Mouse (Mus musculus) thymus, postnatal 36 days (tissue): ENCODE measurements around the gene Kxd1.

Experiments
- DNase-seq, 2 experiments: peaks; one replicate each; pipeline ENCODE4 v3.0.0; 2022; ENCODE audit warnings: mixed read lengths in 2 of 2

The Kxd1 gene

DNA sequence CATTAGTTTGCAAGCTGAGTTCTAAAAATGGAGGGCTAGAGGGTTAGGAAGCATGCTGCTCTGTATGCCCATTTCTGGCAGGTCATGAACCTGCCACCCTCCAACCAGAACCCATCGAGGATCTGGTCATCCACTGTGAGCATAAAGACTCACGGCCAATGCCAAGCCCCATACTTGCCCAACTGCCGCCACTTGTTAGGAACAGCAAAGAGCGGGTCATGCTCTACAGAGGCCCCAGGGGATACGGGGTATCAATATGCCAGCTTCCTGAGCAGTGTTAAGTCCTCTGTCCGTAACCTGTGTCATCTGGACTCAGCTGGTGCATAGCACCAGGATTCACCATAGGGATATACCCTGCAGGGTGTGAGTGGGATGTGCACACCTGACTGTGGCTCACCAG, 63.6 kb downstream of the Kxd1 start:
- no peak for DNase-seq

DNA sequence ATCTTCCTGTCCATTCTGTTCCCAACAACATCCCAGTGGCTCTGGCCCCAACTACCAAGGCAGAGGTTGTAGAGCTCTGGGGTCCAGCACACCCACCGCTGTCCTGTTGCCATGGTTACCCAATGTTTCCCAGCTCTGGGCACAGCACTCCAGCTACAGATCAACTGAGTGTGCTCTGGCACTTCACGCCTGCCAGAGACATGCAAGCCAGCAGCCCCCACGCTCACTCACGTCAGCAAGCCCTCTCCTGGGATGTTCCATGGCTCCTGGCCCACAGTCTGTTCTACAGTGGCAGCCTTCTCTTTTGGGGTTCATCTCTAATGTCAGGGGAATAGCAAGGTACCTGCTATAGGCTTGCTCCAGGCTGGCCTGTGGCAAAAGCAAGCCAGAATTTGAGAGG, 64.5 kb downstream of the Kxd1 start:
- no peak for DNase-seq

DNA sequence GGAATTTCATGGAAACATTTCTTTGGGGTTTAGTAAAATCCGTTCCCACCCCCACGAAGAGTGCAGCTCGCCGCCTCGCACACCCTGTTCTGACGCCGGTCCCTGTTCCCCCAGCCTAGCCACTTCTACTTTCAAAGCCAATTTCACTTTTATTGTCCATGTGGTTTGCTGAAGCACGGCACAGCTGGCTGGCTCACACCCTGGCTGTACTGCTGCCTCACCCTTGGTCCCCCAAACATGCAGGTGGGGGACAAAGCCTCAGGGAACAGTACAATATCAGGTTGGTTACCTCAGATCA, 65.3 kb downstream of the Kxd1 start:
- DNase-seq: no peak

DNA sequence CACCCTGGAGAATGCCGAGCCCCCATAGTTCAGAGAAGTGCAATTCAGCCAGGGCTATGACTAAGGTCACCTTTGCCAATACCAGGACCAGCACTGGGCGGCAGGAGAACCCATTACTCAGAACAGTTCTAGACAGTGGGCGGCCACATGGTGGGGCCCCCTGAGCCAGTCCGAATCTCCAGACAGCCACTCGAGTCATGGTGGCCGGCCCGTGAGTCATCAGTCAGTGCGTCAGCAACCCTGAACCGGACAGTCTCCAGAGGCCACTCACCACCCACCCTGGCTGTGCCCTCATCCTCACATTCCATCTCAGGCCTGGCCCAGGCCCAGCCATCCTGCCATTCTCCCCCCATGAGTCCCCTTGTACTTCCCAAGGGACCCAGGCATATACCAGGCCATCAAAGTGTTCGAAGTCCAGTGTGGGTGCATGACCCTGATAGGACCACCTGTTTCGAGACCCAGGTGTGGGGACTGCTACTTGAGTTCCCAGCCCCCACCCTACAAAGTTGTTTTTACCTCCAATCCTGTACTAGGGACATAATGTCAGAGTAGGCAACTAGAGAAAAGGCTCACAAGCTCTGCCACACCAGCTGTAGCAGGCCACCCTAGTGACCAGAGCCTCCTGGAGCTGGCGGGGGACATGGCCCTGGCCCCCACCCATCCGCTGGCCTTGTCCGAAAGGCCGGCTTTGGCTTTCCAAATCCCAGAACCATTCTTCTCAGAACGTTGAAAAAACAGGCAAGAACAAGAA, 65.8 kb downstream of the Kxd1 start:
- no peak for DNase-seq

DNA sequence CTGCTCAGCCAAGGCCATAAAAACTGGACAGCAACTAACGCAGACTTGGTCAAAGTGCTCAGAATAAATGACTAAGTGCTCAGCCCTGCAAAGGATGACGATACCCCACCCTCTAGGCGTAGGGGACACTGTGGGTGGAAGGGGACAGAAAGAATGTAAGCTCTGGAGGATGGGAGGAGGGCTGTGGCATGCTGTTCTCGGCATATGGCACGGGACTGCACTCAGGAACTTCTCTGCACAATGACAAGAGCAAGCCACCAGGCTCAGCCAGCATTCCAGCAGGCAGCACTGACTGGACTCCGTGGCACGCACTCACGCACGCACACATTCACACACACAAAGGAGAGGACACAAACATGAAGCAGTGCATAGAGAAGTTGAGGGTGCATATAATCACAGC, 67.2 kb downstream of the Kxd1 start:
- DNase-seq: no peak

DNA sequence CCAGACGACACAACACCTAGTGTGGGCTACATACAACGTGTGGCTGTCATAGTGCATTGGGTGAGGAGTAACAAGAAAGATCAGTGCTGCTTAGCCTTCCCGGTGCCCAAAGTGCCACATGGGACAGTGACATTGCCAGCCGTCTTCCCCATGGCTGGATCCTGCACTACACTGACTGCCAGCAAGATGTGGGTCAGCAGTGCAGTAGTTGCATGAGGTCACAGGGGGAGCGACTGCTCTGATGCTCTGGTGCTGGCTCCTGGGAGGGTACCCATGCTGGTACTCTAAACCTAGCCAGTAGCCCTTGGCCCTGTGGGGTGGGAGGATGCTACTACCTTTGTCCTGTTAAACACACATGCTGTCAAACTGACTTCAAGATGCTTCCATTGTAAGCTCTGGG, 67.6 kb downstream of the Kxd1 start:
- DNase-seq: no peak

DNA sequence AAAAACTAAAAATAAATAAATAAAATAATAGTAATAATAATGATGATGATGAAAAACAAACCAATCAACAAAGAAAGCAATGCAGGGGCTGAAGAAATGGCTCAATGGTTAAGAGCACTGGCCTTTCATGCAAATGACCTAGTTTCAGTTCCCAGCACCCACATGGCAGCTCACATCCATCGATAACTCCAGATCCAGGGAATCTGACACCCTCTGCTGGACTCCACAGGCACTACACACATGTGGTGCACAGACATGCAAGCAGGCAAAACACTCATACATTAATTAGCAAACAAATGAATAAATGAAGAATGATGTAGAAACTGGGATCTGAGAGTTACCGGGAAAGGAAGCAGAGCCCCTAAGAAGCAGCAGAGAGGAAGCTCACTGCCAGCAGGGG, 68.1 kb downstream of the Kxd1 start:
- no peak for DNase-seq

DNA sequence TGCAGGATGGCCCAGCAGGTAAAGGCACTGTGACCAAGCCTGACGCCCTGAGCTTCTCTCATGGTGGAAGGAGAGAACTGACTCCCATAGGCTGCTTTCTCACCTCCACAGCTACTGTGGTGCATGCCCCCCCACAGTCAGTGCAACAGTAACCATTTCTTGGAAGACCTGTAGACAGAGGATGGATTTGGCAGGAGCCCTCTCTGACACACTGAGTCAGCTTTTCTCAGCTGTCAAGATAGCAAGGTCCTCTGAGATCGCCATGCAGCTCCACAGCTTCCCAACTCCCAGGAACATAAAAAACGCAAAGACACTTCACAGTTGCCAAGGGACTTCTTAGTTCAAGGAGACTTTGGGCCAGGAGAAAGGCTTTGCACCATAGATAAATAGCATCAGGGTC, 69.3 kb downstream of the Kxd1 start:
- no peak for DNase-seq
